Mouse (Mus musculus) lung, embryonic 14.5 days (tissue): ENCODE measurements around the gene B3gnt4. TPM values are rescaled to one million over a fixed set of nuclear protein-coding genes. Genes with fewer than 3 reads are reported as not detected.
A peak's percentile ranks its signal among the peaks of the same experiment; 100 is the strongest.

Experiments used
- ATAC-seq: fragments of 200-750 bp; cut with Nextera tagmentation; 2 replicates; pipeline ENCODE4 v1.8.0; 2017; ENCODE audit warnings: mild to moderate bottlenecking, moderate TSS enrichment, moderate library complexity; ENCODE audit not compliant: insufficient read depth
- DNase-seq: peaks from one replicate; pipeline ENCODE4 v3.0.0-alpha.2; 2015
- H3K27ac ChIP-seq: fragments of 300-500 bp; sonication (generic); 2 replicates; pipeline ENCODE4 v1.5.1; 2014; ENCODE audit warnings: low read depth, mild to moderate bottlenecking, moderate library complexity
- H3K27me3 ChIP-seq: fragments of 300-500 bp; sonication (generic); 2 replicates; pipeline ENCODE4 v1.6.1; 2014; ENCODE audit warnings: low read length, control low read depth; ENCODE audit not compliant: insufficient read depth
- H3K36me3 ChIP-seq: fragments of 300-500 bp; sonication (generic); 2 replicates; pipeline ENCODE4 v1.6.1; 2014; ENCODE audit warnings: control low read depth; ENCODE audit not compliant: insufficient read depth
- H3K4me1 ChIP-seq: fragments of 300-500 bp; sonication (generic); 2 replicates; pipeline ENCODE4 v1.6.1; 2014; ENCODE audit warnings: antibody characterized with exemption, control low read depth; ENCODE audit not compliant: insufficient read depth
- H3K4me2 ChIP-seq: fragments of 300-500 bp; sonication (generic); 2 replicates; pipeline ENCODE4 v1.6.1; 2014; ENCODE audit warnings: mild to moderate bottlenecking
- H3K4me3 ChIP-seq: fragments of 300-500 bp; sonication (generic); 2 replicates; pipeline ENCODE4 v1.5.1; 2014; ENCODE audit warnings: low read depth, low read length
- H3K9ac ChIP-seq: fragments of 300-500 bp; sonication (generic); 2 replicates; pipeline ENCODE4 v1.6.1; 2014
- H3K9me3 ChIP-seq: fragments of 300-500 bp; sonication (generic); 2 replicates; pipeline ENCODE4 v1.6.1; 2016; ENCODE audit warnings: low read depth, low read length, control low read depth
- CTCF ChIP-seq: IDR thresholded peaks from 2 replicates; pipeline ENCODE4 v1.5.1; 2016; ENCODE audit warnings: antibody characterized with exemption, low read depth
- WGBS: fragments of 180-500 bp; shearing (Covaris S2); extraction: QIAGEN DNeasy Blood & Tissue Kit; methylation state at CpG from one replicate; pipeline ENCODE4 v1.1.7; 2014; 5-methylcytosine and 5-hydroxymethylcytosine counted together
- polyA plus RNA-seq: library from polyadenylated mRNA; unstranded; fragments of >200 nt; fragmentation: Nextera tagmentation; extraction: Ambion mirVana; gene quantifications from 2 replicates; pipeline ENCODE4 v1.2.1, GENCODE M21; 2014

The B3gnt4 gene
- 0.16 and 0.39 TPM in 2 replicates for polyA plus RNA-seq

GRCm38 (mm10) chr5:123510160-123510559, at the start of gene B3gnt4:
Gene B3gnt4, plus strand, starts transcription at chr5:123510460.
- ATAC-seq, result no peak
- TF ChIP-seq CTCF, result no peak
- H3K4me2 ChIP-seq, result no peak within 1 kb of the TSS
- no peaks in the 10 kb centered on the region for H3K9me3 ChIP-seq
- no peak within 1 kb of the TSS for H3K27ac ChIP-seq
- DNase-seq, result no peak
- H3K9ac ChIP-seq, result no peak within 1 kb of the TSS
- peaks cover 6% of the 10 kb centered on the region; the same call in 1 of the 2 replicates for H3K4me1 ChIP-seq
- H3K36me3 ChIP-seq, result peaks cover 22% of the 10 kb centered on the region
- H3K27me3 ChIP-seq, result peaks cover 22% of the 10 kb centered on the region; the same call in 1 of the 2 replicates
- WGBS, result 83% methylated on average over 5 of the region's 5 CpGs
- H3K4me3 ChIP-seq, result no peak within 1 kb of the TSS

GRCm38 (mm10) chr5:123461420-123461819, 48.8 kb upstream of the B3gnt4 start:
- ATAC-seq, result no peak
- no peaks in the 10 kb centered on the region for H3K27me3 ChIP-seq
- 40% methylated on average over 5 of the region's 5 CpGs for WGBS
- 0 out of 2 replicates have a peak, but pooled peaks cover 3% of the 10 kb centered on the region for H3K36me3 ChIP-seq
- DNase-seq, result no peak
- no peak overlapping the region for H3K27ac ChIP-seq
- TF ChIP-seq CTCF, result no peak
- H3K4me1 ChIP-seq, result no peaks in the 10 kb centered on the region
- H3K9me3 ChIP-seq, result no peaks in the 10 kb centered on the region
- H3K9ac ChIP-seq, result no peak overlapping the region
- no peak overlapping the region for H3K4me3 ChIP-seq
- no peak overlapping the region for H3K4me2 ChIP-seq

GRCm38 (mm10) chr5:123464638-123465037, 45.6 kb upstream of the B3gnt4 start:
- 81% methylated on average over 1 of the region's 1 CpGs for WGBS
- Histone ChIP-seq H3K4me1 (no peaks in the 10 kb centered on the region), H3K9ac (no peak overlapping the region), H3K4me3 (no peak overlapping the region), H3K36me3 (no peaks in the 10 kb centered on the region), H3K27ac (no peak overlapping the region), H3K4me2 (no peak overlapping the region), H3K27me3 (no peaks in the 10 kb centered on the region), H3K9me3 (no peaks in the 10 kb centered on the region)
- DNase-seq (no peak), ATAC-seq (no peak)
- no peak for TF ChIP-seq CTCF

GRCm38 (mm10) chr5:123470784-123471400, 39.4 kb upstream of the B3gnt4 start:
- TF ChIP-seq CTCF, result no peak
- ATAC-seq, result no peak
- H3K9ac ChIP-seq, result peak overlapping the region; percentile 20; the same call in 1 of the 2 replicates
- WGBS, result 3% methylated on average over 10 of the region's 10 CpGs
- H3K4me2 ChIP-seq, result peak overlapping the region; percentile 54
- H3K27ac ChIP-seq, result no peak overlapping the region
- no peak overlapping the region; the same call in 1 of the 2 replicates for H3K4me3 ChIP-seq
- H3K9me3 ChIP-seq, result no peaks in the 10 kb centered on the region
- H3K36me3 ChIP-seq, result no peaks in the 10 kb centered on the region
- no peaks in the 10 kb centered on the region for H3K27me3 ChIP-seq
- no peaks in the 10 kb centered on the region for H3K4me1 ChIP-seq
- peak; percentile 10 for DNase-seq

- Histone ChIP-seq H3K4me3 (no peak overlapping the region), H3K4me1 (no peaks in the 10 kb centered on the region), H3K27ac (no peak overlapping the region), H3K36me3 (no peaks in the 10 kb centered on the region), H3K27me3 (no peaks in the 10 kb centered on the region), H3K4me2 (no peak overlapping the region), H3K9me3 (no peaks in the 10 kb centered on the region), H3K9ac (no peak overlapping the region)
- ATAC-seq, result no peak
- TF ChIP-seq CTCF, result no peak
- no peak for DNase-seq
- WGBS, result 76% methylated on average over 5 of the region's 5 CpGs
These were observed 36.4 kb upstream of the B3gnt4 start for GRCm38 (mm10) chr5:123473817-123474216.

- H3K36me3 ChIP-seq, result no peaks in the 10 kb centered on the region
- TF ChIP-seq CTCF, result no peak
- DNase-seq, result no peak
- 71% methylated on average over 11 of the region's 11 CpGs for WGBS
- H3K9ac ChIP-seq, result no peak overlapping the region
- no peaks in the 10 kb centered on the region for H3K27me3 ChIP-seq
- ATAC-seq, result no peak
- H3K27ac ChIP-seq, result no peak overlapping the region
- no peak overlapping the region for H3K4me3 ChIP-seq
- no peaks in the 10 kb centered on the region for H3K4me1 ChIP-seq
- no peak overlapping the region for H3K4me2 ChIP-seq
- no peaks in the 10 kb centered on the region for H3K9me3 ChIP-seq
These were observed 22.4 kb upstream of the B3gnt4 start for GRCm38 (mm10) chr5:123487659-123488395.

GRCm38 (mm10) chr5:123489112-123489785, 21.0 kb upstream of the B3gnt4 start, which contains the start of the genes Lrrc43 and Il31:
Gene Lrrc43, plus strand, starts transcription at chr5:123489305.
Gene Il31, minus strand, starts transcription at chr5:123489489.
- DNase-seq (peak; percentile 64), ATAC-seq (no peak; the same call in 1 of the 2 replicates)
- no peak for TF ChIP-seq CTCF
- H3K4me3 ChIP-seq, result 0 out of 2 replicates have a peak within 1 kb of the TSS, but pooled peaks have one; percentile 11
- no peaks in the 10 kb centered on the region for H3K27me3 ChIP-seq
- no peaks in the 10 kb centered on the region for H3K9me3 ChIP-seq
- H3K9ac ChIP-seq, result no peak within 1 kb of the TSS
- H3K27ac ChIP-seq, result no peak within 1 kb of the TSS
- no peaks in the 10 kb centered on the region for H3K4me1 ChIP-seq
- no peaks in the 10 kb centered on the region for H3K36me3 ChIP-seq
- WGBS, result 8% methylated on average over 25 of the region's 25 CpGs
- peak within 1 kb of the TSS; percentile 51 for H3K4me2 ChIP-seq
